Mouse (Mus musculus) bone marrow, adult 2 months (tissue): ENCODE data around the gene Jade1. TPM values are rescaled to one million over a fixed set of nuclear protein-coding genes. Genes with fewer than 3 reads are reported as not detected.

Experiments
- H3K27ac ChIP-seq: fragments of 200-500 bp; 2 replicates; pipeline ENCODE4 v1.5.1; 2012; ENCODE audit warnings: low read depth, mild to moderate bottlenecking, control low read depth, inconsistent platforms, low read length; ENCODE audit not compliant: control insufficient read depth, poor library complexity, insufficient read depth
- H3K4me1 ChIP-seq: fragments of 200-500 bp; 2 replicates; pipeline ENCODE4 v1.6.1; 2011; ENCODE audit warnings: low read length; ENCODE audit not compliant: control insufficient read depth, insufficient read depth
- H3K4me3 ChIP-seq: fragments of 200-500 bp; replicated peaks from 2 replicates; pipeline ENCODE3; 2011; ENCODE audit warnings: mild to moderate bottlenecking, low read depth, low read length, control low read depth; ENCODE audit not compliant: control insufficient read depth
- CTCF ChIP-seq: fragments of 200-500 bp; IDR thresholded peaks from 2 replicates; pipeline ENCODE4 v1.5.1; 2011; ENCODE audit warnings: low read length, control low read depth; ENCODE audit not compliant: control insufficient read depth, insufficient read depth
- POLR2A ChIP-seq: fragments of 200-500 bp; IDR thresholded peaks from 2 replicates; pipeline ENCODE4 v1.6.1; 2011; ENCODE audit warnings: low read depth, mild to moderate bottlenecking, control low read depth, low read length, borderline replicate concordance; ENCODE audit not compliant: control insufficient read depth
- WGBS: fragments of 180-500 bp; shearing (Covaris S2); methylation state at CpG from one replicate; pipeline ENCODE4 v1.1.7; 2018; 5-methylcytosine and 5-hydroxymethylcytosine counted together
- polyA plus RNA-seq: library from polyadenylated mRNA; stranded (reverse); fragments of >200 nt; gene quantifications from 2 replicates; pipeline ENCODE4 v1.2.4, GENCODE M21; 2011; ENCODE audit warnings: low replicate concordance; ENCODE audit not compliant: missing spikeins, insufficient read depth, insufficient read length

Gene Jade1
- polyA plus RNA-seq, 1 experiment = 13.1 TPM

DNA sequence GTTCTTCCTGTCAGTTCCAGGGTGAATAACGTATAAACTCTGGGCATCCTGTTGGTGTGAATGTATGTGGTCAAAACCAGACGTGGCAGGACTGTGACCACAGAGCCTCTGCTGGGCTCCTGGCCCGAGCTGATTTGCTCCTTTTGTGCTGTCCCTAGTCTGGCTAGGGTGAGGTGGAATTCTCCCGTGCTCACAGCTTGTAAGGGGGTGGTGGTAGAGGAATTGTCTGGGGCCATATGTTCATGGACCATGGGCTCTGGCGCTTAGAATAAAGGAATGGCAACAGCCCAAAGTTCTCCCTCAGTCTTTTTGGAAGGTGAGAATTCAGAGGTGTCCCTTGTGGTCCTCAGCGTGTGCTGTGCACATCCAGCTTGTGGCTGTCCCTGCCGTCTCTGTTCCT is 37.3 kb downstream of the Jade1 start:
- Histone ChIP-seq H3K4me1 (no peaks in the 10 kb centered on the region), H3K4me3 (no peak overlapping the region), H3K27ac (no peak overlapping the region)
- WGBS = 56% methylated on average over 7 of the region's 7 CpGs
- TF ChIP-seq CTCF = no peak
- TF ChIP-seq POLR2A = no peak

DNA sequence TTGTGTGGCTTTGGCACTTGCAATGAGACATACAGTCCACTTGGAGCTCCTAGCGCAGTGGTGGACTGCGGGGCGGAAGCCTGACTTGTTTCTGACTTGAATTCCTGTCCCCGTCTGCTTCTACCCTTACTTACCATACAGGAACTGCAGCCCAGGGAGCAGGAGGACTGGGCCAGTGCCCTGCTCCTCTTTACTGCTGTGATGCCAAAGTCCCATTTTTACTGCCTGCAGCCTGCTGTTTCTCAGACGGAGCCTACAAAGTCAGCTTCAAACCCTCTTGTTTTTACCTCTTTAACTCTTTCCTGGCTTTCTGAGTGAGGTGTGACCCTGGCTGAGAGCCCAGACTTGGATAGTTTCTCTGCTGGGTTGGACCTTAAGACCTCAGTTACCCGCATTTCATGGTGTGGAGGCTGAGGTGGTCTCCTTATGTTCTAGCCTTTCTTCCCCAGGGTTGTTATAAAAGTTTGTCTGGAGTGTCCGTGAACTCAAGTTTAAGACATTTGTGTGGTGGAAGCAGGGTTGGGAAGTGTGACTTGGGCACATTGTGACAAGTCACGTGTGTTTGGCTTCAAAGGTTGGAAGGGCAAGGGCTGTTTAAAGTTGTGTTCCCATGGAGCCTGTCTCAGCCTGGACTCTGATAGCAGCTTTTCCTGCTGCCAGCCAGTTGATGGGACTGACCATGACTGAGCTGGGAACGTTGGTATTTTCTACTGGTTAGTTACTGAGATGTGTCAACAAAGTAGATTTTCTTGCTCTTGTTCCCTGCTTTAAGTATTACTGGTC is 38.8 kb downstream of the Jade1 start:
- H3K27ac ChIP-seq = no peak overlapping the region
- H3K4me3 ChIP-seq = no peak overlapping the region
- WGBS = 90% methylated on average over 9 of the region's 9 CpGs
- H3K4me1 ChIP-seq = no peaks in the 10 kb centered on the region
- TF ChIP-seq CTCF (no peak), POLR2A (no peak)

DNA sequence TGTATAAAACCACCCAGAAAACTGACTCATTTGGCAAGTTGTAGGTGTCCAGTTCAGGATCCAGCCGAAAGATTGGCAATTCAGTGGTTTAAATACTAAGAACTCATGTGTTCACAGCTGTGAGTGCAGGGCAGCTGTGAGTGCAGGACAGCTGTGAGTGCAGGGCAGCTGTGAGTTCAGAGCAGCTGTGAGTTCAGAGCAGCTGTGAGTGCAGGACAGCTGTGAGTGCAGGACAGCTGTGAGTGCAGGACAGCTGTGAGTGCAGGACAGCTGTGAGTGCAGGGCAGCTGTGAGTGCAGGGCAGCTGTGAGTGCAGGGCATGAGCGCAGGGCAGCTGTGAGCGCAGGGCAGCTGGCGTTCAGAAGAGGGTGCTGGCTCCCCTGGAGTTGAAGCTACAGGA is 39.5 kb downstream of the Jade1 start:
- no peak for TF ChIP-seq CTCF
- no peak for TF ChIP-seq POLR2A
- no peak overlapping the region for H3K27ac ChIP-seq
- 96% methylated on average over 4 of the region's 4 CpGs for WGBS
- H3K4me3 ChIP-seq = no peak overlapping the region
- H3K4me1 ChIP-seq = no peaks in the 10 kb centered on the region

DNA sequence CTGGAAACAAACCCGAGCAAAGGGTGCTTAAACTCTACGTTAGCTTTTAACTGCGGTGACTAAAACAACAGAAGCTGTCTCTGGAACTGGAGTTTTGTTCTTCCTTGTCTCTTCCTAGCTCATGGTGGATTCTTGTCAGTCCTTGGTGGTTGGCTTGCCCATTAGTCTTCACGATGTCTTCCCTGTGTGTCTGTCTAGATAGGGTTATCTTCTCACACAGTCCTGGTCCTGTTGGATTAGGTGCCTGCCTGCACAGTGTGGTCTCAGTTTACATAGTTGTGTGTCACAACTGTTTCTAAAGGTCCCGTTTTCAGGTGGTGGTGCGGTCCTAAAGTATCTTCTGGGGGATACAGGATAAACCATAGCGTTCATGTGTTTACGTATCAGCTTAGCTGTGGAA is 41.5 kb downstream of the Jade1 start:
- WGBS = 85% methylated on average over 8 of the region's 8 CpGs
- no peak overlapping the region for H3K4me3 ChIP-seq
- no peak for TF ChIP-seq CTCF
- no peak for TF ChIP-seq POLR2A
- H3K27ac ChIP-seq = no peak overlapping the region
- no peaks in the 10 kb centered on the region for H3K4me1 ChIP-seq

DNA sequence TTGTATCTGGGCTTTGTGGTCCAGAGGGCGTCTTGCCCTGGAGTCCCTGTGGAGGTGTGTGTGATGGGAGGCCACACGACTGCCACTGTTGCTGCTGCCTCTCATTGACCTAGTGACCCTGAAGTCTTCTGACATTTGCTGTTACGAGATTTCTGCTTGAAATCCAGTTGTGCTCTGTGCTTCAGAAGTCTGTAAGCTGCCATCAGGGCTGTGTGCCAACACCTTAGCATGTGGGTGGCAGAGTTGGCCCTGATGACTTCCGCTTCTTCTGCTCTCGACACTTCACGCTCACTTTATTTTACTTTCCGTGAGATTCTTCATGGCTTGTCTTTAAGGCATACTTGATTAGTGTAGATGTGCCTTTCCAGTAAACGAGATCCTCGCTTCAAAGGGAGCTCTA is 42.9 kb downstream of the Jade1 start:
- TF ChIP-seq POLR2A (no peak), CTCF (no peak)
- Histone ChIP-seq H3K4me1 (peaks cover 3% of the 10 kb centered on the region), H3K27ac (no peak overlapping the region), H3K4me3 (no peak overlapping the region)
- WGBS = 89% methylated on average over 9 of the region's 9 CpGs

DNA sequence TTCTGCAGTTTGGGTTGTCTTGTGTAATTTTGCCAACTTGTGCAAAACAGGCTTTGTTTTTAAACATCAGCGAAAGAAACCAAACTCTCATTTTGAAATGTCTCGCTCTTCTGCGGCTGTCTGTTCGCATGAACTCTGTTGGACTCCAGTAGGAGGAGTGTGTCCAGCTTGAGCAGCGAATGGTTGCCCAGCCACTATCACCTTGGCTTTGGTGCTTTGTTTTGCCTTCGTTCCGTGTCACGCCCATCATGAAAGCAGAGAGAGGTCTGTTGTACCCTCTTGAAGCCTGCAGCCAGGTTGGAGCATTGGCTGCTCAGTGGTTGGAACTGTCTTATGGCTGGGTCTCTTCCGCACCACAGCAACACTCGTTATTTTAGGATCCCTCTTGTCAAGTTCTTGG is 43.7 kb downstream of the Jade1 start:
- 90% methylated on average over 10 of the region's 10 CpGs for WGBS
- Histone ChIP-seq H3K4me3 (no peak overlapping the region), H3K4me1 (peaks cover 3% of the 10 kb centered on the region), H3K27ac (no peak overlapping the region)
- no peak for TF ChIP-seq CTCF
- no peak for TF ChIP-seq POLR2A

DNA sequence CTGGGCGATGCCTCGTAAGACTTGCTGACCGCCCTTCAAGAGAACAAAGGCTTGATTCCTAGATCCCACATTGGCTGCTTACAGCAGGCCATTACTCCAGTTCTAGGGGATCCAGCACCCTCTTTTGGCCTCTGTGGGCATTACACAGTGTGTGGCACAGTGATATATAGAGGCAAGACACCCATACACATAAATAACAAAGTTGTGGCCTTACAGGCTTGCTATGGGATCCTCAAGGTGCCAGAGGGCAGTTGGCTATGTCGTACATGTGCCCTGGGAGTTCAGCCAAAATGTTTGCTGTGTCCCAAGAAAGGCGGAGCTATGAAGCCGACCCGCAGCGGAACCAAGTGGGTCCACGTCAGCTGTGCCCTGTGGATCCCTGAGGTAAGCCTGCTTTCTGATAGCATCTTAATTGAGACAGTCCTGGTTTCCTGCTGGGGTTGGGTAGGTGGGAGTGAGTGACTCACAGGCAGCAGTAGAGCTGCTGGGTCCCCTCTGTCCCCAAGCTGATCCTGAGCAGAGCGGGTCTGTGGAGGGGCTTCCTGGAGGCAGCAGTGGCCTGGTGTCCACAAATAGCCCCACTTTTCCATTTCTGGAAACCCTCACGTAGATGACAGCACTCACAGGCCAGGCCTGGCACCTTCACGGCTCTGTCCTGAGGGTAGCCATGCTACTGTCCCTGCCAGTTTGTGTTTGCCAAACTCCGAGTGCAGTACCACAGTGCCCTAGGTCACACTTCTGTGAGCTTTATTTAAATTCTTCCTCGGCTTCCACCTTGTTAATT is 44.5 kb downstream of the Jade1 start:
- H3K4me1 ChIP-seq = peaks cover 3% of the 10 kb centered on the region
- 86% methylated on average over 14 of the region's 14 CpGs for WGBS
- H3K27ac ChIP-seq = no peak overlapping the region
- TF ChIP-seq POLR2A (no peak), CTCF (peak; percentile 53)
- no peak overlapping the region for H3K4me3 ChIP-seq

DNA sequence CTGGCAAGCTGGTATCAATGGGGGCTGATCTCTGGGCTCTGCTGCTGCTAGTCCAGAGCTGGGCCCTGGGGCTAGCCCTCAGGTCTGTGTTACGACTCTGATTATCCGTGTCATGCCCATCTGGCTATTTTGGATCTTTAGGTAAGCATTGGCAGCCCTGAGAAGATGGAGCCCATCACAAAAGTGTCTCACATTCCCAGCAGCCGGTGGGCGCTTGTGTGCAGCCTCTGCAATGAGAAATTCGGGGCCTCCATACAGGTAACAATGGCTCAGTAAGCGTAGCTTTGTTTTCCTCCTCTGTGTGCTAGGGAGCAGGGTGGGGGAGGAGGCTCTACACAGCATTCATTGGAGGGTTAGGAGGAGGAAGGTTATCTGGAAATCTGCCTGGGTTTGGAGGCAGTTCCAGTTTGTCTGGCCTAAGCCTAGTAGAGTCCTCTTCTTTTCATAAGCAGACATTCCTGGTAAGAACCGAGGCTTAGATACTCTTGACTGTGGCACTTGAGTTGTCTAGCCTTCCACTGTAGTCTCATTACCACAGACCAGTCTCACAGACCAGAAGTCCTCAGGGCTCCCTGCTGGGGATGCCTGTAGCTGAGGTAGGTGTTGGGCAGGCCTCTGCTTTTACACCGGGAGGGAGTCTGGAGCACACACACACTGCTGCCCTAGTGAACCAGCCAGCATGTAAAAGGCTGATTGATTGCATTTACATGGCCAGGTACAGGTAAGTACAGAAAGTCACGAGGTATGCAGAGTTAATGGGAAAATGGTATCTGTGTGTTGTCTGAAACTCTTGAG is 45.9 kb downstream of the Jade1 start:
- peaks cover 3% of the 10 kb centered on the region for H3K4me1 ChIP-seq
- 89% methylated on average over 9 of the region's 9 CpGs for WGBS
- H3K27ac ChIP-seq = no peak overlapping the region
- no peak overlapping the region for H3K4me3 ChIP-seq
- TF ChIP-seq CTCF (no peak), POLR2A (no peak)
